Mouse (Mus musculus): ENCODE data around the gene H2al2a. TPM values are rescaled to one million over a fixed set of nuclear protein-coding genes. Genes with fewer than 3 reads are reported as not detected.

H2al2a gene
- total RNA-seq (2021) = not detected
- long read RNA-seq, experiment 1 = 0 reads
- long read RNA-seq, experiment 2 = 0 reads

- no peak within 1 kb of the TSS for H3K27ac ChIP-seq
- intact Hi-C loops (cut with DNase I) = no loop called here
- H3K4me3 ChIP-seq = no peak within 1 kb of the TSS
- no peak for DNase-seq (ENCODE audit: extremely low spot score in 1 of 2, low spot score in 2 of 2)
- no peak for TF ChIP-seq CTCF (IDR thresholded peaks at IDR 0.05)
Measured at GRCm38 (mm10) chr2:17996858-17997257, at the start of gene H2al2a. H2al2a (minus strand) TSS chr2:17996958.

DNA sequence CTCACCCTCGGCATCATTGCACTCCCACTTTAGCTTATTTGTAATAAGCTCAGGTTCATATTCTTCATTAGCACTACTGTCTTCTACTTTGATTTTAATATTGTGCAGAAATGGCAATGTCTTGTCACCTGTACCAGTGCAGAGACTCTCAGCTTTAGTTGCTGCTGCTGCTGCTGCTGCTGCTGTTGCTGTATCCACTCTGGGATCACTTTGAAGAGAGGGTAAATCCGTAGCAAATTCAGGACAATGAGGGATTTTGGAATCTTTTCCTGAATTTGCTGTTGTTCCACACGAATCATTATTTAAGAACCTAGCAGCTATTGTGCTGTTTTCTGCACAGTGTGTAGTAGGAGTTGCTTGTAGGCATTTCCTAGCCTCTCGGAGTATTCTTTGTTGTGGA, 49.4 kb upstream of the H2al2a start:
- no peak for TF ChIP-seq CTCF (IDR thresholded peaks at IDR 0.05)

DNA sequence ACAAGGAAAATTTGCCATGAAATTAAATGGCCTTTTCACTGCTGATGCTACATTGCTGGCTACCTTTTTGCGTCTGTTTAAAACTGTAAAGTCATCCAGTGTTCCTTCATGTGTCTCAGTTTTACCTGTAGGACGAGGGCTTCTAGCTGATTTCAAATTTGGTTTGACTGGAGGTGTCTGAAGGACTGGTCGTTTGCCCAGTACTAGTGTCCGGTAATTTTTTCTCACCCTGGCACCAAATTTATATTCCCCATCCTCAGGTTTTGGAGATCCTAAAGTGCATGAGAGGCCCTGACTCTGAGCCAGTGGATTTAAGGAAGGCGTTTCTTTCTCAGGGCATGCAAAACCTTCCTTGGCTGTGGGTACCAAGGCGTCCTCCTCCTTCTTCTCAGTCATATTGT, 49.0 kb upstream of the H2al2a start:
- H3K27ac ChIP-seq = peak overlapping the region; percentile 98; the same call in 1 of the 2 replicates
- no peak for DNase-seq (ENCODE audit: extremely low spot score in 1 of 2, low spot score in 2 of 2)
- intact Hi-C loops (cut with DNase I) = loop anchor here (5.0 kb wide), 2 partner anchors 313 to 647 kb away; partner anchors contain the start of genes Nebl and Spag6
- no peak for TF ChIP-seq CTCF (IDR thresholded peaks at IDR 0.05)
- peak overlapping the region; percentile 63 for H3K4me3 ChIP-seq

More for the DNA sequence above, 49.4 kb upstream of the H2al2a start:
- no peak for DNase-seq (ENCODE audit: extremely low spot score in 1 of 2, low spot score in 2 of 2)
- peak overlapping the region; percentile 98; the same call in 1 of the 2 replicates for H3K27ac ChIP-seq
- intact Hi-C loops (cut with DNase I) = loop anchor here (5.0 kb wide), 2 partner anchors 314 to 646 kb away; partner anchors contain the start of genes Nebl and Spag6
- peak overlapping the region; percentile 63 for H3K4me3 ChIP-seq

DNA sequence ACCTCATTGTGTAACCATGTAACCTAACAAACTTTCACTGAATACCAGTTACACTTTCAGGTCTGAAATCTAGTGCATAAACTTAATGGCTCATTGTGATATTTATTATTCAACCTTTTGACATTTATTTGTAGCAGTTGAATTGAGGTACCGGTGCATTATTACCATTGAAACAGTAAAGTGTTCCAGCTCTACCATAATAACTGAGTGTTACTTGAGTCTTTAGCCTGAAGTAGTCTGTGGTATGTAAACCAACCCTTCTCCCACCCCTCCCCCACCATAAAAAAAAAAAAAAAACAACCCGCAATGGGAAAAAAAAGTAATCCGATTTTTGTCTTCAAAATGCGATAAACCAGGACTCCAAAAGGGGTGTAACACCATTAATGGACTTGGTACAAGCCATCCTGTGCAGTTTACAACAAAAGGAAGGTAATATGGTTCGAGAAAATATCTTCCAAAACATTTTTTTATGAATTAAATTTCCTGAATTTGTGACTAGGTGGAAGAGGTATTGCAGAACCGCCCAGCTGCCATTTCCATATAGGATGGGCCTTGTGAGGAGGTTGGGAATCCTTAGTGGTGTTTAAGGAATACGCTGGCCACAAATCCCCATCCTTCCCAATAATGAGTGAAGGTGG, 48.5 kb upstream of the H2al2a start:
- peak overlapping the region; percentile 63 for H3K4me3 ChIP-seq
- intact Hi-C loops (cut with DNase I) = loop anchor here (5.0 kb wide), 2 partner anchors 313 to 647 kb away; partner anchors contain the start of genes Nebl and Spag6
- no peak overlapping the region for H3K27ac ChIP-seq
- no peak for TF ChIP-seq CTCF (IDR thresholded peaks at IDR 0.05)
- DNase-seq (ENCODE audit: extremely low spot score in 1 of 2, low spot score in 2 of 2) = no peak

DNA sequence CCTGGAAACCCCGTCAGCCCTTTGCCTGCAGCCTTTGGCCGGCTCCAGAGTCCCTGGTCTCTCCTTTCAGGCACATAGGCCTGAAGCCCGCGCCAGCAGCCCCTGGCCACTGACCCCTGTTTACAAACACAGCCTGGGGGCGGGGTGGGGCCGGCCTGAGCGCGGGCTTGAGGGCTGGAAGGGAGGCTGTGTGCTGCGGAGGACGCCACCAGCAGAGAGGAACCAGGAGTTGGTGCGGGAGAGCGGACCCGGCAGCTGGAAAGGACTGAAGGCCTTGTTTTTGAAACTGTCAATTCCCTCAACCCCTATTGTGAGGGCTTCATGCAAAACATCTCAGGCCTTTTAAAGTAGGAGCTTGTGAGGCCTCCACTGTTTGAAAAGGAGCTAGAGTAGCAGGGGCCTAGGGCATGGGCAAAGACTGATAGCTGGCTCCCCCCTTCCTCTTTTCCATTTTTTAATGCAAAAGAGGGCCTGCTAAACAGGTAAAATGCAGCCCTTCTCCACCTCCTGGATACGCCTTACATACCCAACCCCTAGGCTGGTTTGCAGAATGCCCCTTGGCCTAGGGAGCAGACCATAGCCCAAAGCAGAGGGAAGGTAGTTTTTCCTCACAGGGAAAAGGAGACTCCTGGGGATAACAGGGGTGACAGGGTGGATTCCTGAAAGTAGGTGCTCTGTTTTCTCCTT, 44.6 kb upstream of the H2al2a start:
- DNase-seq (ENCODE audit: extremely low spot score in 1 of 2, low spot score in 2 of 2) = no peak
- Histone ChIP-seq H3K27ac (no peak overlapping the region), H3K4me3 (no peak overlapping the region)
- TF ChIP-seq CTCF (IDR thresholded peaks at IDR 0.05) = no peak
- intact Hi-C loops (cut with DNase I) = no loop called here

GRCm38 (mm10) chr2:18040347-18041160, 43.8 kb upstream of the H2al2a start:
- no peak overlapping the region for H3K4me3 ChIP-seq

GRCm38 (mm10) chr2:18039566-18040290, 43.0 kb upstream of the H2al2a start:
- DNase-seq (ENCODE audit: extremely low spot score in 1 of 2, low spot score in 2 of 2) = no peak
- intact Hi-C loops (cut with DNase I) = loop anchor here (10.0 kb wide), 1 partner anchor 1335 kb away; the partner anchor contains the start of gene Msrb2
- Histone ChIP-seq H3K4me3 (peak overlapping the region; percentile 11; the same call in 1 of the 2 replicates), H3K27ac (no peak overlapping the region)
- TF ChIP-seq CTCF (IDR thresholded peaks at IDR 0.05) = no peak

More at GRCm38 (mm10) chr2:18040347-18041160, 43.8 kb upstream of the H2al2a start:
- DNase-seq (ENCODE audit: extremely low spot score in 1 of 2, low spot score in 2 of 2) = no peak
- TF ChIP-seq CTCF (IDR thresholded peaks at IDR 0.05) = no peak
- intact Hi-C loops (cut with DNase I) = no loop called here
- H3K27ac ChIP-seq = no peak overlapping the region

- no peak overlapping the region for H3K27ac ChIP-seq
Measured at GRCm38 (mm10) chr2:18038895-18039371, 42.2 kb upstream of the H2al2a start.

DNA sequence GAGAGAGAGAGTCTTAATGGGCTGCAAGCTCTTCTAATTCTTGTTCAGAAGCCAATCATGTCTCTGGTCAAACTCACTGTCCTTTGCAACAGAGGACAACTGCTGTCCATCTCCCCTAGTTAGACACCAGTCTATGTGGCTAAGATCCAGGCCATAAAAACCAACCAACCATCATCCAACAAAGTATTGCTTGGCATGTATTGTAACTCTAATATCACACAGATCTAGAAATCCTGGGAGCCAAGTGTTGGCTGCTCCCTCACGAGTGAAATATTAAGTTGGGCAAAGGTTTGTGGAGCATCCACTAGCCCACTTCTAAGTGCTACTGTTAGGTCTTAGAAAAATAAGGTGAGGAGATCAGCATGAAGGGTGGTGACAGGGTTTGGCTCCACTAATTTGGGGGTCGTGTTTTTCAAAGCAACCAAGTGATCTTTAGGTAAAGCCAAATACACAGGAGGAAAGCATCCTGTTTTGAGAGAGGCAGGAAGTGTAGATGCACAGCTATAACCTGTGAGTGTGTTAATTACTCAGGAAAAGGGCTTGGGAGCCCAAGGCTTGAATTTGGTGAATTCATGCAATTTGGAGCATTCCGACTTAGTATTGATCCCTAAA, 41.5 kb upstream of the H2al2a start:
- no peak for TF ChIP-seq CTCF (IDR thresholded peaks at IDR 0.05)
- H3K27ac ChIP-seq = no peak overlapping the region
- DNase-seq (ENCODE audit: extremely low spot score in 1 of 2, low spot score in 2 of 2) = no peak
- intact Hi-C loops (cut with DNase I) = loop anchor here (10.0 kb wide), 1 partner anchor 1337 kb away; the partner anchor contains the start of gene Msrb2
- H3K4me3 ChIP-seq = no peak overlapping the region

More at GRCm38 (mm10) chr2:18038895-18039371, 42.2 kb upstream of the H2al2a start:
- H3K4me3 ChIP-seq = no peak overlapping the region
- DNase-seq (ENCODE audit: extremely low spot score in 1 of 2, low spot score in 2 of 2) = no peak
- intact Hi-C loops (cut with DNase I) = loop anchor here (10.0 kb wide), 1 partner anchor 1336 kb away; the partner anchor contains the start of gene Msrb2
- no peak for TF ChIP-seq CTCF (IDR thresholded peaks at IDR 0.05)

- DNase-seq (ENCODE audit: extremely low spot score in 1 of 2, low spot score in 2 of 2) = no peak
- TF ChIP-seq CTCF (IDR thresholded peaks at IDR 0.05) = no peak
- H3K27ac ChIP-seq = no peak within 1 kb of the TSS
- no peak within 1 kb of the TSS for H3K4me3 ChIP-seq
- intact Hi-C loops (cut with DNase I) = loop anchor here (10.0 kb wide), 1 partner anchor 1337 kb away; the partner anchor contains the start of gene Msrb2
Measured at GRCm38 (mm10) chr2:18037491-18037890, 40.7 kb upstream of the H2al2a start, which contains the start of gene A930004D18Rik. A930004D18Rik (minus strand) TSS chr2:18037737.
